Mouse (Mus musculus): Measurements from ENCODE around the gene Bcl11b.

- no peak for TF ChIP-seq MYC (IDR thresholded peaks at IDR 0.05; ENCODE audit: low read depth, low read length)
- no peak for TF ChIP-seq CTCF (conservative IDR thresholded peaks at IDR 0.05 in 1 of 2, IDR thresholded peaks at IDR 0.05 in 1 of 2; ENCODE audit: low read depth in 2 of 2, low read length in 2 of 2)
- TF ChIP-seq POLR2A (IDR thresholded peaks at IDR 0.05; ENCODE audit: low read depth, low read length): no peak
- TF ChIP-seq MXI1 (IDR thresholded peaks at IDR 0.05; ENCODE audit: low read depth, low read length): no peak
- TF ChIP-seq ETS1 (conservative IDR thresholded peaks at IDR 0.05; ENCODE audit: low read depth, low read length): no peak
- no peak for TF ChIP-seq E2F4 (IDR thresholded peaks at IDR 0.05; ENCODE audit: insufficient replicate concordance, low read depth, low read length)
- TF ChIP-seq MAFK (IDR thresholded peaks at IDR 0.05; ENCODE audit: insufficient replicate concordance, low read length): no peak
- no peak for TF ChIP-seq TCF12 (IDR thresholded peaks at IDR 0.05; ENCODE audit: low read depth, low read length)
- no peak for TF ChIP-seq USF1 (IDR thresholded peaks at IDR 0.05; ENCODE audit: low read depth, low read length)
- TF ChIP-seq POLR2AphosphoS2 (IDR thresholded peaks at IDR 0.05; ENCODE audit: low read depth, low read length): no peak
- no peak for TF ChIP-seq ZNF384 (IDR thresholded peaks at IDR 0.05; ENCODE audit: low read depth, low read length)
Observed at GRCm38 (mm10) chr12:107997241-107997640, 6.2 kb downstream of the Bcl11b start.
